Mouse (Mus musculus) hindbrain, embryonic 15.5 days (tissue): ENCODE measurements at regions not wholly inside any gene's neighbourhood (a gene's known extent, or its start where the extent isn't known, plus 50 kb on each side); places are given as distances from the start of the nearest gene placed in this dataset.

ENCODE experiments used
- ATAC-seq: fragments of 200-750 bp; cut with Nextera tagmentation; 2 replicates; pipeline ENCODE4 v1.8.0; 2017; ENCODE audit warnings: low read depth, moderate number of reproducible peaks, moderate TSS enrichment; ENCODE audit not compliant: low FRiP score
- H3K27ac ChIP-seq: fragments of 300-500 bp; sonication (generic); replicated peaks from 2 replicates; pipeline ENCODE4 v1.5.1; 2015; ENCODE audit warnings: mild to moderate bottlenecking, inconsistent platforms
- H3K27me3 ChIP-seq: fragments of 300-500 bp; sonication (generic); 2 replicates; pipeline ENCODE4 v1.6.1; 2015; ENCODE audit warnings: control low read depth, inconsistent platforms
- H3K36me3 ChIP-seq: fragments of 300-500 bp; sonication (generic); 2 replicates; pipeline ENCODE4 v1.6.1; 2015; ENCODE audit warnings: control low read depth, inconsistent platforms
- H3K4me1 ChIP-seq: fragments of 300-500 bp; sonication (generic); replicated peaks from 2 replicates; pipeline ENCODE4 v1.6.1; 2015; ENCODE audit warnings: control low read depth, inconsistent platforms
- H3K4me2 ChIP-seq: fragments of 300-500 bp; sonication (generic); 2 replicates; pipeline ENCODE4 v1.6.1; 2015; ENCODE audit warnings: moderate library complexity, mild to moderate bottlenecking, inconsistent platforms
- H3K4me3 ChIP-seq: fragments of 300-500 bp; sonication (generic); 2 replicates; pipeline ENCODE4 v1.5.1; 2015; ENCODE audit warnings: mild to moderate bottlenecking, inconsistent platforms
- H3K9ac ChIP-seq: fragments of 300-500 bp; sonication (generic); 2 replicates; pipeline ENCODE4 v1.6.1; 2015; ENCODE audit warnings: inconsistent platforms
- H3K9me3 ChIP-seq: fragments of 300-500 bp; sonication (generic); 2 replicates; pipeline ENCODE4 v1.6.1; 2016; ENCODE audit warnings: control low read depth, inconsistent platforms
- WGBS: fragments of 180-500 bp; shearing (Covaris S2); methylation state at CpG from one replicate; pipeline ENCODE4 v1.1.7; 2015; 5-methylcytosine and 5-hydroxymethylcytosine counted together

GRCm38 (mm10) chr14:24807061-24807460 lies 320.1 kb downstream of the Rps24 start:
- Histone ChIP-seq H3K36me3 (no peaks in the 10 kb centered on the region), H3K27ac (no peak overlapping the region), H3K4me1 (no peaks in the 10 kb centered on the region; the same call in 1 of the 2 replicates), H3K27me3 (no peaks in the 10 kb centered on the region), H3K4me2 (no peak overlapping the region), H3K9ac (no peak overlapping the region), H3K9me3 (no peaks in the 10 kb centered on the region), H3K4me3 (no peak overlapping the region)
- ATAC-seq = no peak
- 15% methylated on average over 7 of the region's 7 CpGs for WGBS

DNA sequence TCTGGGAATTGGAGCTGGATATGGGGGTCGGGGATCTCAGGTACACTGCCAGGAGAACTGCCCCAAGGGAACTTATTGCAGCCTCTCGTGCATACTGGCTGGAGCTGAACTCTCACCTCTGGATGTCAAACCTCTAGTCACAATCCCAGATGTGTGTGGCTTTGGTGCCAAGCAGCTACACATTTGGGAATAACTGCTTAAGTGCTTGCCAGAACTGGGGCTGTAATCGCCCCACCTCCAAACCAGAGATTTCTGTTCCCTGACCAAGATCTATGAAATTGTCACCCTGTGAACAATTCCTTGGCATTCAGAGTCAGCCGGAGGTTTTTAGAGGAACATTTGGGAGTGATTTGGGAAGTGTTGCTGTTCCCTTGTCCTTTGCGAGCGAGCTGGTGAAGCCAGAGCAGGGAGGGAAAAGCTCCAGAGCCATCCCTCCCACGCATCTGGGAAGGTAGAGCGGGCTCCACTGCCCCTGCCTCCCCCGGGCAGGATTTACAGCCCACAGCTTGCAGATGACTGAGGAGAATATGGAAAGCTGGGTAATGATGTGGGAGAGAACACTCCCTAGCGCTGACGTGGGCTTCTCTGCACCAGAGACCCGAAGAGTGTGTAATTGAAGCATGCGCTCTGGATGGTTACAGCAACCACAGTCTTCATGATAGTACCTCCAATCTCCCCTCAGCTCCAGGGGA lies 336.1 kb downstream of the Rps24 start:
- Histone ChIP-seq H3K36me3 (no peaks in the 10 kb centered on the region), H3K27me3 (no peaks in the 10 kb centered on the region), H3K9me3 (no peaks in the 10 kb centered on the region), H3K4me3 (no peak overlapping the region), H3K4me2 (no peak overlapping the region), H3K9ac (no peak overlapping the region), H3K4me1 (peaks cover 28% of the 10 kb centered on the region), H3K27ac (no peak overlapping the region)
- no peak for ATAC-seq
- 69% methylated on average over 13 of the region's 13 CpGs for WGBS

DNA sequence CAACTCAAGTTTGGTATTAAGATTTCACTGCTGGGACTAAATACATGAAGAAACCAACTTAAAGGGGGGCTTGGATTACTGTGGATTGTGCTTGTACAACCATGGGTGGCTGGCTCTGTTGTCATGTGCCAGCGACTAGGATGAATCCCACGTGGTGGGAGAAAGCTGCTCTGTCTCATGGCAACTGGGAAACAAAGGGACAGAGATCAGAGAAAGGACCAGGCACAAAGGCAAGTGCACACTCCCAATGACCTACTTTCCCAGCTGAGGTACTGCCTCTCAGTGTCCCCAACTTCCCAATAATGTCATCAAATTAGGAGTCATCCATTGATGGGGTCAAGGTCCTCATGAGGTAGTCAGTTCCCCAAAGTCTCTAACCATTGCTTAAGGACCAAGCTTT lies 337.4 kb downstream of the Rps24 start:
- Histone ChIP-seq H3K27ac (no peak overlapping the region), H3K27me3 (no peaks in the 10 kb centered on the region), H3K4me2 (no peak overlapping the region)

GRCm38 (mm10) chr14:24825722-24826386 lies 338.9 kb downstream of the Rps24 start:
- Histone ChIP-seq H3K4me1 (peaks cover 48% of the 10 kb centered on the region), H3K27me3 (no peaks in the 10 kb centered on the region), H3K9me3 (no peaks in the 10 kb centered on the region), H3K4me2 (peak overlapping the region; percentile 11; the same call in 1 of the 2 replicates), H3K36me3 (no peaks in the 10 kb centered on the region), H3K4me3 (no peak overlapping the region), H3K9ac (no peak overlapping the region), H3K27ac (peak overlapping the region; percentile 86)
- no peak for ATAC-seq
- WGBS = 37% methylated on average over 11 of the region's 11 CpGs

More for the DNA sequence above, 337.4 kb downstream of the Rps24 start:
- Histone ChIP-seq H3K4me3 (no peak overlapping the region), H3K36me3 (no peaks in the 10 kb centered on the region), H3K9me3 (no peaks in the 10 kb centered on the region), H3K4me1 (peaks cover 41% of the 10 kb centered on the region), H3K9ac (no peak overlapping the region)
- WGBS = 15% methylated on average over 2 of the region's 2 CpGs
- no peak for ATAC-seq

DNA sequence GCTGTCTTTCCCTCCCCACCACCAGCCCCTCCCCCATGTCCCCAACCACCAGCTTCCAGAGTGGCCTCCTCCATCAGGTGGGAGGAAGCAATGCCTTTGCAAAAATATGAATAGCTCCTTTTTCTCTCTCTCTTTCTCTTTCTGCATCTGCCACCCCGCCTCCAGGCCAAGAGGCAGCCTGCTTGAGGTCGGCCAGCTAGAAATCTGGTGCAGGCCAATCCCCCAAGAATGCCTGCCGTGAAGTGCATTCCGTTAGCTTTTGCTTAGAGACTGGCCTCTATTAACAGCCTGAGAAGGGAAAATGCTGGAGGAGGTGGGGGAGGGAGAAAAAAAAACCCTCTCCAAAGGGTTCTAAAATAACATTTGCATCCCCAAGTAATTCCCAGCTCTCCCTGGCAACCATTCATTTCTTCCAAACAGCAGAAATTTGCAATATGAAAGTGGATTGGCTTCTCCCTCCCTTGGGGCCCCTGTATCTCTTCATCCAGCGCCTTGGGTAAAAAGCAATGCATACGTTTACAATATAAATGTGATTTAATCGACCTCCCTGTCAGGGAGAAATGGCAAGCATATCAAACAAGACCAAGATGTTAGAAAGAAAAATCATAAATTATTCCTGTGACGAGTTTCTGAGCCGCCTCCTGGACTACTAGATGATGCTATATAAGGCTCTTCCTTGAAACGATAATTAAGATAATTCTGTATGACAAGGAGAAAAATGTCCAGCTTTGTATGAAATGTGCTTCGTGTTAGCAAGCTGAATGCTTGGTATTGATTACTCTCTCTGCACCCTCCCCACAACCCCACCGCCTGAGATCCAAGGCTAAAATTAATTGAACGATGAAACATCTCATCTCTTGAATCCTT lies 339.8 kb downstream of the Rps24 start:
- 8% methylated on average over 13 of the region's 13 CpGs for WGBS
- Histone ChIP-seq H3K27ac (peak overlapping the region; percentile 86), H3K4me3 (no peak overlapping the region), H3K4me2 (peak overlapping the region; percentile 11; the same call in 1 of the 2 replicates), H3K9me3 (no peaks in the 10 kb centered on the region), H3K36me3 (no peaks in the 10 kb centered on the region), H3K4me1 (peaks cover 48% of the 10 kb centered on the region), H3K27me3 (no peaks in the 10 kb centered on the region), H3K9ac (peak overlapping the region; percentile 5; the same call in 1 of the 2 replicates)
- peak; percentile 21; the same call in 1 of the 2 replicates for ATAC-seq

DNA sequence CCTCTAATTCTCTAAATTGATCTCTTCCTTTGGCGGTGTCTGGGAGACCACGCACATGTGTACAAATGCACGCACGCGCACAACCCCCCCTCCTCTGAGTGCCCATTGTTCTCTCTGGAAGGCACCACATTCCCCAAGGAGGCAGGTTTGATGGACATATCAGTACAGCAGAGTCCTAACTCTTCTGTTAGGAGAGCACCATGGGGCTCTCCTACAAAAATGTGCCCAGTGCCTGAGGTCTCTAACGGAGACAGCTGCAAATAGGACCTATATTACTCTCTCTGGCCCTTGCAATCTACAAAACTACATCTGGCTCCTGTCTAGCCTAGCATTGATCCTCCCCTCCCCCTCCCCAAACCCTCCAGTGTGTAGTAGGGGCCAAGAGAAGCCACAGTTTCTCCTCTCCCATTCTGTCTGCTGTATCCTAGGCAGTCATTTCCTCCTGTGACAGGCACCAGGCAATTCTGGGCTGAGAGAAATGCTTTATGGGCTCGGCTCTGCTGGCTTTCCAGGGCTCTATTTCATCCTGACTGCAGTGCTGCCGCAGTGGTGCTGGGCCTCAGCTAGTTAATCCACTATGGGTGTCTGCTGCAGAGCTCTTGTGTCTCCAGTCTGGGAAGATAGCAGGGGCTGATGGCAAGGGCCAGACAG lies 340.6 kb downstream of the Rps24 start:
- peak overlapping the region; percentile 86 for H3K27ac ChIP-seq
- H3K27me3 ChIP-seq = no peaks in the 10 kb centered on the region
- no peaks in the 10 kb centered on the region for H3K36me3 ChIP-seq
- 0 out of 2 replicates have a peak overlapping the region, but pooled peaks have one; percentile 11 for H3K4me2 ChIP-seq
- H3K4me1 ChIP-seq = peaks cover 49% of the 10 kb centered on the region
- H3K4me3 ChIP-seq = no peak overlapping the region
- H3K9me3 ChIP-seq = no peaks in the 10 kb centered on the region
- WGBS = 9% methylated on average over 8 of the region's 8 CpGs
- peak; percentile 71 for ATAC-seq
- no peak overlapping the region for H3K9ac ChIP-seq

DNA sequence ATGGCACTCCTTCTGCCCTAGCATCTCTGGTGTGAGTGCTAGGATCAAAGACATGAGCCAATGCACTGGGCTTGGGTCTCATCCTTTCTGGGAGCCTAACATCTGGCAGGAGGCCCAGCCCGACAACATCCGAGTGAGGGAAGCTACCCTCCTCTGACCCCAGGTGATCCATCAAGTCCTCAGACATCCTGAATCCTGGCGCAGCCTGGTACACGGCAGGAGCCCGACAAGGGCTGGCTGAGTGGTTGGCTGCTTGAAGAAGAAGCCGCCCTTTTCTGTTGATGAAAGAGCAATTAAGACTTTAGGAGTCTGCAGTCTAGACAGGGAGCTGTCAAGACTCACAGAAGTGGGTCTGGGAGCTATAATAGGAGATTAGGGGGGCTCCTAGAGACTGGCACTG lies 342.1 kb downstream of the Rps24 start:
- H3K9me3 ChIP-seq = no peaks in the 10 kb centered on the region
- WGBS = 20% methylated on average over 6 of the region's 6 CpGs
- H3K4me3 ChIP-seq = no peak overlapping the region
- H3K4me2 ChIP-seq = no peak overlapping the region
- ATAC-seq = no peak
- H3K9ac ChIP-seq = no peak overlapping the region
- no peaks in the 10 kb centered on the region for H3K36me3 ChIP-seq
- H3K27me3 ChIP-seq = no peaks in the 10 kb centered on the region
- H3K4me1 ChIP-seq = peaks cover 58% of the 10 kb centered on the region
- H3K27ac ChIP-seq = peak overlapping the region; percentile 86

DNA sequence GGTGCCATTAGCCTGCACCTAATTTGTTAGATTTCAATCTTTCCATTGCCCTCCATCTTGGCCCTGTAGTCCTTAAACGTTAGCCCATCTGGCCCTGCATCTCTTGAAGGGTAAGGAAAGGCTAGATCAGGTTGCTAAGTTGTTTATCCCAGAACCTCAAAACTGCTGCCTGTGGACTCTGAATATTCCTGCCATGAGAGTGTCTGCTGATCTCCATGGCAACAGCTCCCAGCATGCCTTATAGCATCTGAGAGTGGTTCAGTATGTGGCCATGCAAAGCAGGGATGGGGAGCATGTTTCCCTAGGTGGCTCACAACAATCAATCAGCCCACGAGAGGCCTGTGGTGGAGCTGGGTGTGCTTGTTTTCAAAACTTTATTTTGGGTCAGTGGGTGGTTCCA lies 346.3 kb downstream of the Rps24 start:
- H3K4me2 ChIP-seq = no peak overlapping the region
- H3K9me3 ChIP-seq = no peaks in the 10 kb centered on the region
- ATAC-seq = 0 out of 2 replicates have a peak, but pooled peaks have one; percentile 36
- H3K4me3 ChIP-seq = no peak overlapping the region
- H3K27ac ChIP-seq = no peak overlapping the region; the same call in 1 of the 2 replicates
- H3K4me1 ChIP-seq = peaks cover 32% of the 10 kb centered on the region
- H3K9ac ChIP-seq = no peak overlapping the region
- no peaks in the 10 kb centered on the region for H3K27me3 ChIP-seq
- no peaks in the 10 kb centered on the region for H3K36me3 ChIP-seq
- 19% methylated on average over 2 of the region's 2 CpGs for WGBS

DNA sequence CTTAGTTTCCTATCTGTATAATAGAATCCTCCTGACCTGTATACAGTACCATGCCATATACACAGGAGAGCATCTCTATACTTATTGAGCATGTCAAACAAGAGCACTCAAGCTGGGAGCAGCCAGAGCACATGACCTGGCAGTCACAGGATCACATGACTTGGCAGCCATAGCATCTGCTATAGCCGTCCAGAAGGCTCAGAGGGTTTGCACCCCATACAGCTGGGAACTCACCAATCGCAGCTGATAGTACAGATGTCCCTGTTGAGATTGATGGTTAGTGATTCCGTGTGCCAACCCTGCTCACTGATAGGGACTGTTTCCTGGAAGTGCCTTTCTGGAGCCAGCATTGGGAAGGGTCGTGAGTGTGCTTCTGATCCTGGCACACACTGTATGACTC lies 351.3 kb downstream of the Rps24 start:
- Histone ChIP-seq H3K4me3 (no peak overlapping the region), H3K9me3 (no peaks in the 10 kb centered on the region), H3K9ac (no peak overlapping the region), H3K27me3 (no peaks in the 10 kb centered on the region), H3K27ac (no peak overlapping the region), H3K4me2 (no peak overlapping the region), H3K4me1 (peaks cover 34% of the 10 kb centered on the region), H3K36me3 (no peaks in the 10 kb centered on the region)
- WGBS = 63% methylated on average over 4 of the region's 4 CpGs
- no peak for ATAC-seq

- no peaks in the 10 kb centered on the region for H3K36me3 ChIP-seq
- H3K4me1 ChIP-seq = peaks cover 36% of the 10 kb centered on the region
- ATAC-seq = no peak
- H3K9ac ChIP-seq = no peak overlapping the region
- H3K27me3 ChIP-seq = no peaks in the 10 kb centered on the region
- H3K4me2 ChIP-seq = no peak overlapping the region
- no peaks in the 10 kb centered on the region for H3K9me3 ChIP-seq
- no peak overlapping the region for H3K4me3 ChIP-seq
- no peak overlapping the region for H3K27ac ChIP-seq
- WGBS = 69% methylated on average over 4 of the region's 4 CpGs
These were observed 352.1 kb downstream of the Rps24 start for GRCm38 (mm10) chr14:24839056-24839455.

DNA sequence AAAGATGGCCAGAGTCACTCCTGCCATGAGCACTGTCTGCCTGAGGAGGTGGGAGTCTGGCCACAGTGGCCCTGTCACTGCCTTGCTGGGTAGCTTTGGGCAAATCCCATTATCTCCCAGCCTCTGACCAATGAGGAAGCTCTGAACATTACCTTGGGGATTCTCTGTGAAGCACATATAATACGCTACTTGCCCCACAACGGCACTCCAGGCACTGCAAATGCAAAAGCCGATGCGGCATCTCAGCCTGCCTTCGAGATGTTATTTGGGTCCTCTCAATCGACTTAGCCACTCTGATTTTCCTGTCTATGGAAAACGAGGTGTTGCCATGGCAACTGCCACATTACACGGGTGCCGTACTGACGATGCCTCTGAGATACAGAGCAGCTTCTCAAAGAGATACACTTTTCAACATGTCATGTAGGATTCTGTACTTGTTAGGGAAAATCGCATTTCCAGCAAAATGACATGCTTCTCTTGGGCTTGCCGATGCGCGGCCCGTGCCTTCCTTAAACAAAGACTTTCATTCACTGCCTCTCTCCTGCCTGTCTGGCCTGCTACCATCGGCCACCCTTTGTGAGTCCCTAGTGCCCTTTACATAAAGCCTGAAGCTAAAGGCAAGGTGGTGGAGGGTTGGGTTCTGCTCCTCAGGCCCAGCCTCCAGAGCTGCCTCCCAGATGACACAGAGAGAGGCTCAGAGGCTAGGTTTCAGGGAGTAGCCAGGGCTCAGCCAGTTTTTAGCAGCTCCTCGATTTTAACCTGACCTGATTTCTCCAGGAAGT lies 355.0 kb downstream of the Rps24 start:
- peak overlapping the region; percentile 28 for H3K9ac ChIP-seq
- peaks cover 42% of the 10 kb centered on the region for H3K4me1 ChIP-seq
- peak overlapping the region; percentile 90 for H3K27ac ChIP-seq
- no peaks in the 10 kb centered on the region for H3K36me3 ChIP-seq
- no peaks in the 10 kb centered on the region for H3K27me3 ChIP-seq
- ATAC-seq = peak; percentile 90
- H3K4me2 ChIP-seq = peak overlapping the region; percentile 12; the same call in 1 of the 2 replicates
- no peaks in the 10 kb centered on the region for H3K9me3 ChIP-seq
- no peak overlapping the region for H3K4me3 ChIP-seq
- 8% methylated on average over 17 of the region's 17 CpGs for WGBS
